Mouse (Mus musculus) hindbrain, embryonic 15.5 days (tissue): Measurements from ENCODE around the gene Tnpo1. TPM values are rescaled to one million over a fixed set of nuclear protein-coding genes. Genes with fewer than 3 reads are reported as not detected.

Experiments
- polyA plus RNA-seq: library from polyadenylated mRNA; unstranded; fragments of >200 nt; fragmentation: Nextera tagmentation; extraction: Ambion mirVana; gene quantifications from 2 replicates; pipeline ENCODE4 v1.2.1, GENCODE M21; 2015

Tnpo1 gene
- polyA plus RNA-seq, 1 experiment from 2014 or later = 41.9 TPM

Other genes starting within 250 kb of the Tnpo1 start
- gene Tmem171, start 231.6 kb downstream of the Tnpo1 start, polyA plus RNA-seq = not detected in 2 replicates
- gene Fcho2, start 110.9 kb downstream of the Tnpo1 start, polyA plus RNA-seq = 22.4 and 24.6 TPM in 2 replicates
- not detected in 2 replicates for gene 1700024P04Rik, start 58.2 kb upstream of the Tnpo1 start, polyA plus RNA-seq